Mouse (Mus musculus) adrenal gland, adult 8-10 months (tissue): ENCODE data around the gene Znrf1. TPM values are rescaled to one million over a fixed set of nuclear protein-coding genes. Genes with fewer than 3 reads are reported as not detected.

Source experiments
- DNase-seq: peaks from one replicate; pipeline ENCODE4 v3.0.0; 2022
- total RNA-seq, 4 experiments: library from RNA; stranded (reverse); gene quantifications; 2 replicates each; pipeline ENCODE4 v1.2.4; 2022

Gene Znrf1
- total RNA-seq, 4 experiments from 2014 or later = 42.2 to 60.4 (median 50.2) TPM

DNA sequence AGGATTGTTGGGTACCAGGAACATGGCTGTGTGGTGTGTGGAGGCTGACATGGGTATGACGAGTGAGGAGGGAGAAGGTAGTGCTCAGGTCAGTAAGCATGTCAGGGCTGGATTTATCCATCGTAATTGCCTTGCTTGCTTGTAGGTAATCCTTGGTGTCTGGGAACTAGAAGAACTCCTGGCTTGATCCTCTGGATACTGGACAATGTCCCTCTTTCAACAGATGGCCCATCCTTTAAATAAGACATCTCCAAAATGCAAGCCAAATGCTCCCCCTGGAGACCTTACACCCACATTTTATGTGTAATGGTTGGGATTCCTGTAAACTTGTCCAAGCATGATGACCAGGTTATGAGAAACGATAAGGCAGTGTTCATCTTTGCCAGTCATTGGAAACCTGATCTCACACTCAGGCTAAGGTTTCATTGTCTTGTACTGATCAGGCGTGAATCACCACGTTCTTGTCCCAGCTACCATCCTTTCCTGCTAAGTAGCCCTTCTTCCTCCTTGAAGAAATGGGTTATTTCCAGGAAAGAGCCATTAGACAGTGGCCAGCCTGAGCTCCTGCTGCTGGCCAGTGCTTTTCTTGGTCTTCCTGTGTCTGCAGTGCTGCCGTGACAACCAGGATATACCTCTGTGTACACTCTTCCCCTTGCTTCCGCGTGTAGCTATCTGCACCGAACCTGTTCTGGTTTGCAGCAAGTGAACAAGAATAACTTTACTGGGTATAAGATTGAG is 64.0 kb downstream of the Znrf1 start:
- DNase-seq = no peak

- no peak for DNase-seq
Observed at GRCm38 (mm10) chr8:111602050-111602449, 66.2 kb downstream of the Znrf1 start.

- no peak for DNase-seq
Observed at GRCm38 (mm10) chr8:111604986-111605385, 69.1 kb downstream of the Znrf1 start.

DNA sequence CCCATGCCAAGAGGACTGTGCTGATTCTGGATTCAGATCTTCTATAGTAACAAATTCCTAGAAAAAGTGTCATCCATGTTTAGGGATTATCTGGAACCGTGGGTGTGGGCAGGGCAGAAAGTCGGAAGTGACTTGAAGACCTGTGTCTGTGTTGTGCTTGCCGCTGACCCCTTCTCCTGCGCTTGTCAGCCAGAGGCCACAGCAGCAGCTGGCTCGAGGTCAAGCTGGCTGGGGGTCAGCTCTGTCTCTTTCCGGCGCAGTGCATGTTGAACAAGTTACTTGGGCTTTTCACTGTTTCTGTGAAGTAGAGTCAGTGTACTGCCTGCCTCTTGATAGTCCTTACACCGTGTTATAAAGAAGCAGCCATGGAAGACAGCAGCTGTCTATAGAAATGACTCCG is 71.1 kb downstream of the Znrf1 start:
- DNase-seq = no peak

DNA sequence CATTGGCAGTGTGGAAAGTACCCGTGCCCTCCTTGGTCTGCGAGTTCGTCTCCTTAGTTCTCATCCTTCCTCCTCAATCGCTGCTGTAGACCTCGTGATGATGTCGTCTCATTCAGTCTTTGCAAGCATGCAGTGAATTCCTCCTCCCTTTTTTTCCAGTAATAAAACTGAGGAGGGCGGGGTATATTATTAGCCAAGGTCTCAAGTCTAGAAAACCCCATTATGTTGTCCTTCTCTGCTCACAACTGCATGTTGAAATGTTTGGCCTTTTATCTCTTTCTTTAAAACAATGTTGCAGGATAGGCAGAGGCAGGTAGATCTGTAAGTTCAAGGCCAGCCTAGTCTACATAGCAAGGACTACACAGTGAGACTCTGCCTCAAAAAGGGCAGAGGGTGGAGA is 71.5 kb downstream of the Znrf1 start:
- no peak for DNase-seq

GRCm38 (mm10) chr8:111613181-111613580 is 77.3 kb downstream of the Znrf1 start:
- no peak for DNase-seq

- no peak for DNase-seq
Observed at GRCm38 (mm10) chr8:111614786-111615701, 79.1 kb downstream of the Znrf1 start.

GRCm38 (mm10) chr8:111617812-111618211 is 81.9 kb downstream of the Znrf1 start:
- no peak for DNase-seq

- DNase-seq = no peak
Observed at GRCm38 (mm10) chr8:111618273-111618672, 82.4 kb downstream of the Znrf1 start.

DNA sequence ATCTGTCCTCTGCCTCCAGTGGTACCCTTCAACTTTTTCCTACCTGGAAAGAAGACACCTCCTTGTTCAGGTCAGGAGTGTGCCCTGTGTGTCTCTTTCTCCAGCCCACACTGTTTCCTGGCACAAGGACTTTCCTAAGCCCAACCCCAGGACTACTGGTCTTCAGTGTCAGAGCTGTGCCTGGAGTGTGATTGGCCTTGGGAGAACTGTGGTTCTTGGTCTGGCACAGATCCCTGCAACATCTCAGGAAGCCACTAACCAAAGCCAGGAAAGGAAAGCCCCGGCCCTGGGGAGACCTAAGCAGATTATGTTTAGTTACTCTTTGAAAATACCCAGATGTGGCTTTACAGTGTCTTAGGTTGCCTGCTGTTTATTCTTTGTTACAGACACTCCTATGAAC is 84.0 kb downstream of the Znrf1 start:
- DNase-seq = no peak

GRCm38 (mm10) chr8:111622104-111622503 is 86.2 kb downstream of the Znrf1 start:
- DNase-seq = no peak

DNA sequence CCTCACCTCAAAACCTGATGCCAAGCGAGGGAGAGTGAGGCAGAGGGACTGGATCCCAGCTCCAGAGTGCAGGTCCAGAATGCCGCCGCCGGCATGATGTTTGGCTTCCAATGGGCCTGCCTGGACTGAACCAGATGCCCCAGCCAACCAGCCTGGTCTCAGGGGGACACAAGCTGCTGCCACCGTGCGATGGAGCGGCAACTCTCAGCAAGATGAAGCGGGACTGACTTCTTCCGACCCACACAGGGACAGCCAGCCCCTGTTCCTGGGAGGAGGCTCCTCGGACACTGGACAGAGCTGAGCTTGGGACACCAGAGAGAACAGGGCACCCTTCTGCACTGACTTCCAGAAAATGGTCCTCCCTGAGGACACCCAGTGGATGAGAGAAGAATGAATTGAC is 86.7 kb downstream of the Znrf1 start:
- no peak for DNase-seq

GRCm38 (mm10) chr8:111624081-111624852 is 88.4 kb downstream of the Znrf1 start:
- DNase-seq = peak; percentile 92

DNA sequence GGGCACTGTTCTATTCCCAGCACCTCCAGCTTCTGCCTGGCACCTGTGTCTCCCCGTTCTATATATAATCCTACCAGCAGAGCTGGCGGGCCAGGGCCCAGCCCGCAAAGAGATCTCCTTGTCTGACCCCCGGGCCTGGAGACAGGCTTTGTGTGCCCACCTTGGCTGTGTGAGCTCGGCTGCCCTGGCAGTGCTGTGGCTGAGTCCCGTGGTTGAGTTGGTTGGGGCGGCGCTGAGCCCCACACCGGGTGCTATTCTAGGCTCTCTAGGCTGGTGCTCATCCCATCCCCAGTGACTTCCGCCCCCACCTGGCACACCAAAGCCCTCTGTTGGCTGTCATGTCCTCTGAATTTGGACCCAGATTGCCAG is 88.9 kb downstream of the Znrf1 start:
- DNase-seq = no peak

DNA sequence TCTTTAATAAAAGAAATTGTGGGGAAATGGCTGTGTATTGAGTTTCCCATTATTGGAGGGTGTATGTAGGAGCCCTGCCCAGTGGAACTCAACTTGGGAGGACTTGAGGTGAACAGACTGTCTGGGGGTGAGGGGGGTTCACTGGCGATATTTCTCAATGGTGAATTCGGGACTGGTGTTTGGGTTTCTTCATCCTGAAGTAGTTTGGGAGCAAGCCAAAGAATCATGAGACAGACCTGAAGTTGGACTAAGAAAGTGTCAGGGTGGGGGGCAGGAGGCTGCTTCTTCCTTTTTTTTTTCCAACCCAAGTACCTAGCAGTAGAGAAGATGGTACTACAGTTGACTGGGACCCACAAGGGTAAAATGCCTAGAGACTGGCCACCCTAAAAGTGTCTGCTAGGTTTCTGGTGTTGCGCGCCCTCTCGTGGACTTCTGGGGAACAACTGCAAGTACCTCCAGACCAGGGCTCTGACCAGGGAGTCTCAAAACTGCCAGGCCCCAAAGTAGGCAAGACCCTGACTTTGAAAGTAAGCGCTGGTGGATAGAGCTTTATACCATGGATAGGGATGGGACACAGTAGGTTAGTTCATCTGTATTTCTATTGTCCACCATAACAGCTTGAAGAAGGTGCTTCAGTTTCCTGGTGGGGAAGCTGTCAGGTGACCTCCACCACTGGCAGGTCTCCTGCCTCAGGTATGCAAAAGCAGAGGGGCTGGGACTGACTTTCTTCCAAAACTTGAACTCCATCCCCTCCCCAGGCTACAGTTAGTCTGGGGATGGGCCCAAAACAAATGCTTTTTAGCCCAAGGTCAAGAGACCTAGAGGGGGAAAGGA is 90.0 kb downstream of the Znrf1 start:
- no peak for DNase-seq

DNA sequence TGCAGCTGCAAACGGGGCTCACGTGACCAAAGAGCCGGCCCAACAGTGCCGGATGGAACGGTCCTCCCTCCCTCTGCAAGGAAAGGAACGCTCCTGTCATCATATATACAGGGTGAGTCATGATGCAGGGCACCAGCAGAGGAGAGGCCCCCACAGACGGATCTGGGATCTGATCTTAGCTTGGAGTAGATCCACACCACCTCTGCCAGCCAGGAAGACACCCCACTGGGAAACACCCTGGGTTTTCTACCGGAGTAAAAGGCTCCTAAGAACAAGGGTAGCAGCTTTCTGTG is 90.6 kb downstream of the Znrf1 start:
- no peak for DNase-seq

GRCm38 (mm10) chr8:111626933-111627332 is 91.0 kb downstream of the Znrf1 start:
- no peak for DNase-seq

DNA sequence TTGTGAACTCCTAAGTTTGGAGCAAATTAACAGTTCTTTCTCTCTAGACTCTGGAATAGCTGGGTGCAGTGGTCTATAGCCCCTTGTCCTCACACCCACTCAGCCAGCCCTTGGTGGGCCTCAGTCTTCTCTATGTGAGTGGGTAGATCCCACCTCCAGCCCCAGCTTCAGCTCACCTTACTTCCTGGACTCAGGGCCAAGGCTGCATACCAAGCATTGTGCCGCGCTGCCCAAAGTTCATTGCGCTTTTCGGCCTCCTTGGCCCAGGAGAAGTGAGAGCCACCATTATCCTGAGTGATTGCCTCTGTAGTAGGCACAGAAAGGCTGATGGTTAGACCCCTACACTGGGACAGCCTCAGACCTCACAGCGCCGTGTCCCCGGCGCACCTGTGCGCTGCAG is 92.0 kb downstream of the Znrf1 start:
- no peak for DNase-seq

GRCm38 (mm10) chr8:111628401-111628800 is 92.5 kb downstream of the Znrf1 start:
- no peak for DNase-seq

- DNase-seq = no peak
Observed at GRCm38 (mm10) chr8:111628894-111629501, 93.1 kb downstream of the Znrf1 start.

DNA sequence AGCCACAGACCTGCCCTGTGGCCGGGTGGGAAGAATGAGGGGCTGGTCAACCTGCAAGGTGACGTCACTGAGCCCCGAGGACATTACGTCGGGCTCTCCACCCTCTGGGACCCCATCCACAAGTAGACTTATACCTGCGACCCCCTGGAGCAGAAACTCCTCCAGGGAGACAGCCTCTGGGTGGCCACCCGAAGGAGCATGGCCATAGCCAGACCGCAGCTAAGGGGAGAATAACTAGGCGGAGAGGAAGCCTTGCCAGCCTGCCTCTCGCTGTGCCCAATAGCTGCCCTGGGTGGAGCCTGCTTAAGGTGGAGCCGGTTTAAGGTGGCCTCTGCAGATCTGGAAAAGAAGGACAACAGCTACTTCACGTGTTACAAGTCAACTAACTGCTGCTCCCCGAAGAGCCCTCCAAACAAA is 94.2 kb downstream of the Znrf1 start, which contains the start of gene Ldhd:
Gene Ldhd (minus strand): TSS at position 270 of the 417 bp plus-strand sequence.
- peak; percentile 75 for DNase-seq

- DNase-seq = no peak
Observed at GRCm38 (mm10) chr8:111631589-111631988, 95.7 kb downstream of the Znrf1 start.
